Mouse (Mus musculus): Measurements from ENCODE around the gene Dync1li2. TPM values are rescaled to one million over a fixed set of nuclear protein-coding genes. Genes with fewer than 3 reads are reported as not detected.

Dync1li2 gene
- 59.0 and 62.7 TPM in 2 replicates for polyA plus RNA-seq (2015; fragmentation: Nextera tagmentation; extraction: Ambion mirVana)

DNA sequence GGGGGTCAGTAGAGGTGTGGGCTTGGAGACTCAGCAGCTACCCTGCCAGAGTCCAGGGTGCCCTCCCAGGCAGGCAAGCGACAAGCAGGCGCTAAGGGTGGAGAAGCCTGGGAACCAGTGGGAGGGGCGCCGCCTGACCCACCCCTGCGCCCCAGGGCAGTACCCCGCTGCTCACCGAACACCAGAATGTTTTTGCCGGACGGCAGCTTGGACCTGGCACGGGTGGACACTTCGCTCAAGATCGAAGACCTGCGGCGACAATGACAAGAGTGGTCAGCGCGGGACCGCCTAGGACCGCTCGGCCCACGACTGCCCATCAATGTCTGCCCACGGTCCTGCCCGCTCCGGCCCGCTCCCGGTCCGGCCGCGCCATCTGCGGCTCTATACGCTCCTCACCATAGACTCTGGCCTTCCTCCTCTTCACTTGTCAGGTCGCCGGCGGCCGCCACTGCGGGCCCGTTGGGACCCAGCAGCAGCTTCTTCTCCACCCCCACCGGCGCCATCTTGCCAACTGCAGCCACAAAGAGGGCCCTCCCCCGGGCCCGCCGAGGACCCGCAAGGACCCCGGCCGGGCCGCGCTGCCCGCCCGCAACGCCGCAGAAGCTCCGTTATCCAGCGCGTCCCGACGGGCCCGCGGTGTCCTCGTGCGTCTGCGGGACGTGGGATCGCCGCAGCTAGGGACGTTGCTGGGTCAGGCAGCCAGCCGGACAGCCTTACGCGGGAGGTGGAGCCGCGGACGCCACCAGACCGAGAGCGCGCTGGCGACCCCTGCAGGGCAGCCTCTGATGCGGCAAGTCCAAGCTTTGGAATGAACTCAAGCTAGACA lies at the start of gene Dync1li2:
Gene Dync1li2, minus strand, starts transcription at position 749 of the 826 bp plus-strand sequence.
- Histone ChIP-seq H3K4me3 (ENCODE audit: low read length) (peak within 1 kb of the TSS; percentile 82), H3K4me2 (replicated peaks; ENCODE audit: low read depth, low read length) (peak within 1 kb of the TSS; percentile 69), H3K27ac (ENCODE audit: low read length) (peak within 1 kb of the TSS; percentile 86), H3K4me1 (ENCODE audit: insufficient read depth, low read length) (peaks cover 11% of the 10 kb centered on the region), H3K9me3 (ENCODE audit: low read length) (no peaks in the 10 kb centered on the region), H3K27me3 (ENCODE audit: insufficient read depth, low read length) (no peaks in the 10 kb centered on the region), H3K9ac (replicated peaks; ENCODE audit: low read length) (peak within 1 kb of the TSS; percentile 88), H3K36me3 (ENCODE audit: insufficient read depth, low read length) (peaks cover 27% of the 10 kb centered on the region)
- ATAC-seq (ENCODE audit: low FRiP score, low TSS enrichment): peak; percentile 87
- WGBS: under 1% methylated on average over 75 of the region's 75 CpGs

- WGBS: 66% methylated on average over 1 of the region's 1 CpGs
- Histone ChIP-seq H3K9ac (replicated peaks; ENCODE audit: low read length) (no peak overlapping the region), H3K27ac (ENCODE audit: low read length) (no peak overlapping the region), H3K36me3 (ENCODE audit: insufficient read depth, low read length) (no peaks in the 10 kb centered on the region), H3K9me3 (ENCODE audit: low read length) (no peaks in the 10 kb centered on the region), H3K4me2 (replicated peaks; ENCODE audit: low read depth, low read length) (no peak overlapping the region), H3K4me1 (ENCODE audit: insufficient read depth, low read length) (no peaks in the 10 kb centered on the region), H3K4me3 (ENCODE audit: low read length) (no peak overlapping the region), H3K27me3 (ENCODE audit: insufficient read depth, low read length) (no peaks in the 10 kb centered on the region)
- no peak for ATAC-seq (ENCODE audit: low FRiP score, low TSS enrichment)
These were observed 36.2 kb upstream of the Dync1li2 start for GRCm38 (mm10) chr8:104479091-104479490.

DNA sequence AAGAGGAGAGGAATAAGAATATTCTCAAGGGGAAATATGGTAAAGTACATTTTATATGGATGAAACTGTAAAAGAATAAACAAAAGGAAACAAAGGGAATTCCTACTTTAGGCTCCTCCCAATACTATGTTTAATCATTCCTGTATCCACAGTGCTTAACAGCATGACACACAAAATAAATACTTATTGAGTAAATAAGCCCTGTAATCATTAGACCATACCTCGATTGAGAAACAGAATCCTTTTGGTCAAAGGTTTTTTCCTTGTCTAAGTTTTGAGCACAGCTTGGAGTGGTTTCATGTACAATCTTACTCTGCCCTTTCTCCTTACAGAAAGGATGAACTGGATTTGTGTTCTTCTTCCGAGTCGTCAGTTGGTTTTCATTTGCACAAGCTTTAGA lies 29.6 kb upstream of the Dync1li2 start:
- Histone ChIP-seq H3K9me3 (ENCODE audit: low read length) (no peaks in the 10 kb centered on the region), H3K4me2 (replicated peaks; ENCODE audit: low read depth, low read length) (no peak overlapping the region), H3K4me3 (ENCODE audit: low read length) (no peak overlapping the region), H3K27me3 (ENCODE audit: insufficient read depth, low read length) (no peaks in the 10 kb centered on the region), H3K36me3 (ENCODE audit: insufficient read depth, low read length) (no peaks in the 10 kb centered on the region), H3K4me1 (ENCODE audit: insufficient read depth, low read length) (no peaks in the 10 kb centered on the region), H3K27ac (ENCODE audit: low read length) (no peak overlapping the region), H3K9ac (replicated peaks; ENCODE audit: low read length) (no peak overlapping the region)
- WGBS: 81% methylated on average over 3 of the region's 3 CpGs
- no peak for ATAC-seq (ENCODE audit: low FRiP score, low TSS enrichment)

DNA sequence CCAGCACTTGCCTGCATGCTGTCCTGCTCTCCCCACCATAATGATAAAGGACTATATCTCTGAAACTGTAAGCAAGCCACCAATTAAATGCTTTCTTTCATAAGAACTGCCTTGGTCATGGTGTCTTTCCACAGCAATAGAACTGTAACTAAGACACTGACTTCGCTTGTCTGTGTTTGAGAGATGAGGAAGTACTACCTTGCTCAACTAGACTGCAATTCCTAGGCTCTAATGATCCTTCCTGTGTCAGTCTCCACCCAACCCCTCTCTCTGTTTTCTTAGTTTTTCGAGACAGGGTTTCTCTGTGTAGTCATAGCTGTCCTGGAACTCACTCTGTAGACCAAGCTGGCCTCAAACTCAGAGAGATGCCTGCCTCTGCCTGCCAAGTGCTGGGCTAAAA lies 24.6 kb upstream of the Dync1li2 start:
- Histone ChIP-seq H3K27ac (ENCODE audit: low read length) (no peak overlapping the region), H3K4me1 (ENCODE audit: insufficient read depth, low read length) (no peaks in the 10 kb centered on the region), H3K36me3 (ENCODE audit: insufficient read depth, low read length) (no peaks in the 10 kb centered on the region), H3K4me3 (ENCODE audit: low read length) (no peak overlapping the region), H3K27me3 (ENCODE audit: insufficient read depth, low read length) (no peaks in the 10 kb centered on the region), H3K9ac (replicated peaks; ENCODE audit: low read length) (no peak overlapping the region), H3K9me3 (ENCODE audit: low read length) (no peaks in the 10 kb centered on the region), H3K4me2 (replicated peaks; ENCODE audit: low read depth, low read length) (no peak overlapping the region)
- 78% methylated on average over 2 of the region's 2 CpGs for WGBS
- ATAC-seq (ENCODE audit: low FRiP score, low TSS enrichment): no peak

- no peak for ATAC-seq (ENCODE audit: low FRiP score, low TSS enrichment)
- no peak overlapping the region for H3K4me2 ChIP-seq (replicated peaks; ENCODE audit: low read depth, low read length)
- 94% methylated on average over 3 of the region's 3 CpGs for WGBS
- no peak overlapping the region for H3K27ac ChIP-seq (ENCODE audit: low read length)
- no peaks in the 10 kb centered on the region for H3K27me3 ChIP-seq (ENCODE audit: insufficient read depth, low read length)
- no peaks in the 10 kb centered on the region for H3K36me3 ChIP-seq (ENCODE audit: insufficient read depth, low read length)
- no peaks in the 10 kb centered on the region for H3K9me3 ChIP-seq (ENCODE audit: low read length)
- H3K4me3 ChIP-seq (ENCODE audit: low read length): no peak overlapping the region
- no peak overlapping the region for H3K9ac ChIP-seq (replicated peaks; ENCODE audit: low read length)
- no peaks in the 10 kb centered on the region for H3K4me1 ChIP-seq (ENCODE audit: insufficient read depth, low read length)
These were observed 9.3 kb upstream of the Dync1li2 start for GRCm38 (mm10) chr8:104452177-104452576.

DNA sequence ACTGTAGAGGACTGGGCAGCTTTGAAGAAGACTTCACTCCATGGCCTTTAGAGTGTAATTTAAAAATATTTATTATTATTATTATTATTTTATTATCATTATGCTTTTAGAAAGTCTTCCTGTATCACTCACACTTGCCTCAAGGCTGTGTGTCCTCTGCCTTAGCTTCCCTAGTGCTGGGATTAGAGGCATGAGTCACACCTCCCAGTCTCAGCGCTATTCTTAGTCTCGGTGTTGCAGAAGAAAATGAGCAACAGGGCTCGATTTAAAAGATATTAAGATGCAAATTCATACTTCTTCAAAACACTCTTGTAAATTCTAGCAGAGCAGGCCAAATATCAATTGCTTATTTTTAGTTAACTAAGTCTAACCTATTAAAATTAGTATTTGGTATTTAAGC lies 5.9 kb upstream of the Dync1li2 start:
- no peak for ATAC-seq (ENCODE audit: low FRiP score, low TSS enrichment)
- H3K9me3 ChIP-seq (ENCODE audit: low read length): no peaks in the 10 kb centered on the region
- WGBS: 83% methylated on average over 3 of the region's 3 CpGs

GRCm38 (mm10) chr8:104446016-104446415 lies 3.2 kb upstream of the Dync1li2 start:
- Histone ChIP-seq H3K9ac (replicated peaks; ENCODE audit: low read length) (no peak overlapping the region), H3K4me2 (replicated peaks; ENCODE audit: low read depth, low read length) (no peak overlapping the region), H3K4me3 (ENCODE audit: low read length) (no peak overlapping the region), H3K27ac (ENCODE audit: low read length) (no peak overlapping the region), H3K4me1 (ENCODE audit: insufficient read depth, low read length) (peaks cover 8% of the 10 kb centered on the region), H3K36me3 (ENCODE audit: insufficient read depth, low read length) (no peaks in the 10 kb centered on the region), H3K27me3 (ENCODE audit: insufficient read depth, low read length) (no peaks in the 10 kb centered on the region), H3K9me3 (ENCODE audit: low read length) (no peaks in the 10 kb centered on the region)
- ATAC-seq (ENCODE audit: low FRiP score, low TSS enrichment): no peak
- 89% methylated on average over 3 of the region's 3 CpGs for WGBS

More for the DNA sequence above, 5.9 kb upstream of the Dync1li2 start:
- Histone ChIP-seq H3K4me2 (replicated peaks; ENCODE audit: low read depth, low read length) (no peak overlapping the region), H3K4me1 (ENCODE audit: insufficient read depth, low read length) (no peaks in the 10 kb centered on the region), H3K4me3 (ENCODE audit: low read length) (no peak overlapping the region), H3K27me3 (ENCODE audit: insufficient read depth, low read length) (no peaks in the 10 kb centered on the region), H3K36me3 (ENCODE audit: insufficient read depth, low read length) (no peaks in the 10 kb centered on the region), H3K9ac (replicated peaks; ENCODE audit: low read length) (no peak overlapping the region), H3K27ac (ENCODE audit: low read length) (no peak overlapping the region)

GRCm38 (mm10) chr8:104445248-104445647 lies 2.4 kb upstream of the Dync1li2 start:
- Histone ChIP-seq H3K36me3 (ENCODE audit: insufficient read depth, low read length) (peaks cover 3% of the 10 kb centered on the region; the same call in 1 of the 2 replicates), H3K9ac (replicated peaks; ENCODE audit: low read length) (no peak overlapping the region), H3K27ac (ENCODE audit: low read length) (no peak overlapping the region), H3K4me3 (ENCODE audit: low read length) (no peak overlapping the region), H3K4me2 (replicated peaks; ENCODE audit: low read depth, low read length) (no peak overlapping the region), H3K27me3 (ENCODE audit: insufficient read depth, low read length) (no peaks in the 10 kb centered on the region), H3K4me1 (ENCODE audit: insufficient read depth, low read length) (peaks cover 11% of the 10 kb centered on the region), H3K9me3 (ENCODE audit: low read length) (no peaks in the 10 kb centered on the region)
- ATAC-seq (ENCODE audit: low FRiP score, low TSS enrichment): no peak
- 65% methylated on average over 6 of the region's 6 CpGs for WGBS

GRCm38 (mm10) chr8:104443125-104443679 lies 355 bp upstream of the Dync1li2 start:
- no peak overlapping the region for H3K27ac ChIP-seq (ENCODE audit: low read length)
- peak; percentile 19; the same call in 1 of the 2 replicates for ATAC-seq (ENCODE audit: low FRiP score, low TSS enrichment)
- peaks cover 11% of the 10 kb centered on the region for H3K4me1 ChIP-seq (ENCODE audit: insufficient read depth, low read length)
- peak overlapping the region; percentile 32; the same call in 1 of the 2 replicates for H3K4me2 ChIP-seq (replicated peaks; ENCODE audit: low read depth, low read length)
- H3K36me3 ChIP-seq (ENCODE audit: insufficient read depth, low read length): peaks cover 23% of the 10 kb centered on the region
- H3K9me3 ChIP-seq (ENCODE audit: low read length): no peaks in the 10 kb centered on the region
- H3K9ac ChIP-seq (replicated peaks; ENCODE audit: low read length): peak overlapping the region; percentile 88; the same call in 1 of the 2 replicates
- WGBS: 65% methylated on average over 7 of the region's 7 CpGs
- peak overlapping the region; percentile 82 for H3K4me3 ChIP-seq (ENCODE audit: low read length)
- no peaks in the 10 kb centered on the region for H3K27me3 ChIP-seq (ENCODE audit: insufficient read depth, low read length)

DNA sequence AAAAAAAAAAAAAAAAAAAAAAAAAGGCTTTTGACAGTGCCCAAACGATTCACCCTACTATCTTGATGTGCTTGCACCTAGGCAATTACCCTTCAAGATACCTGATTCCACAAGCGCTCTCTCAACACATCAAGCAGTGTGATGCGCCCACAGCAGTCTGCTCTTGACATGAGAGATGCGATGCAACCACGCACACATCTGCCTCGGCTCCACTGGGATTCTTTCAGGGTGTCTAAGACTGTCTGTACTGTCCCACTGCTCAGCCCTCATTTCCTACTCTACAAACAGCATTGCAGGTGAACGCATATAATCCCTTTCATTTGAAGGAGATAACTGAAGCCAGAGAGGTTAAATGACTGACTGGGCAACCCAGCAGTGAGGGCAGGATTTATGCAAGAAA lies 1.2 kb downstream of the Dync1li2 start:
- no peak overlapping the region for H3K27ac ChIP-seq (ENCODE audit: low read length)
- H3K4me2 ChIP-seq (replicated peaks; ENCODE audit: low read depth, low read length): peak overlapping the region; percentile 69
- H3K9me3 ChIP-seq (ENCODE audit: low read length): no peaks in the 10 kb centered on the region
- H3K4me1 ChIP-seq (ENCODE audit: insufficient read depth, low read length): peaks cover 11% of the 10 kb centered on the region
- H3K9ac ChIP-seq (replicated peaks; ENCODE audit: low read length): peak overlapping the region; percentile 88
- 56% methylated on average over 7 of the region's 7 CpGs for WGBS
- peak overlapping the region; percentile 82 for H3K4me3 ChIP-seq (ENCODE audit: low read length)
- H3K36me3 ChIP-seq (ENCODE audit: insufficient read depth, low read length): peaks cover 36% of the 10 kb centered on the region
- H3K27me3 ChIP-seq (ENCODE audit: insufficient read depth, low read length): no peaks in the 10 kb centered on the region
- no peak for ATAC-seq (ENCODE audit: low FRiP score, low TSS enrichment)

Measured in kidney, embryonic 16.5 days (tissue).